ENCODE assay signal across 14 mouse cellular contexts in the genomic region with DNA sequence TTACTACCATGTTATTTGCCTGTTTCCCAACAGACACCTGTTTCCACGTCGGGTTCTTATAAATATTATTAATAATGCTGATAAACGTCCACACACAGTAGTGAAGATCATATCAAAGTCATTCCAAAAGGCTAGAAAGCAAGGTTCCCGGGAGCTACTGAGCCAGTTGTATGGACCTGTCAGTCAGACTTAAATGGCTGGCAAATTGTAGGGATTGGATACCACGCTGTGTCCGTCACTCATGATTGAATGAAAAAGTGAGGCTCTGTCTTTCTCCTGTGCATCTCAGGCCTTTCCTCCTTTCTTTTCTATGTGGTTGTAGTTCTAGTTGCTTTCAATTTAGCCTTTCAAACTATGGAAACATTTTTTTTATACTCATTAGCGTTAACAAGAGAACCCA.
"Had no signal": no experiment of that assay in that cellular context is flagged by ENCODE, and none has a peak within 500 bp of the region (broad histone marks: within the 10 kb centered on the region; RNA-seq: fewer than 3 reads in every experiment).

No protein-coding gene starts in this region.

- H3K9ac ChIP-seq: kidney, embryonic 15.5 days; liver, embryonic 13.5 days; midbrain, embryonic 15.5 days had no signal

- H3K4me1 ChIP-seq: kidney, embryonic 15.5 days; liver, embryonic 13.5 days had no signal

- H3K9me3 ChIP-seq: kidney, embryonic 15.5 days; liver, embryonic 13.5 days; midbrain, embryonic 15.5 days had no signal

- H3K4me3 ChIP-seq: kidney, embryonic 15.5 days; left cerebral cortex, adult 2 months; liver, embryonic 13.5 days; midbrain, embryonic 15.5 days had no signal

- H3K27ac ChIP-seq: kidney, embryonic 15.5 days; left cerebral cortex, adult 2 months; liver, embryonic 13.5 days; midbrain, embryonic 15.5 days had no signal

- DNase-seq: kidney, adult 8-10 months; kidney, postnatal 10 days; kidney, postnatal 36 days; layer of hippocampus, postnatal 36 days; liver, embryonic 13.5 days; lung, adult 2 months; lung, postnatal 14 days; lung, postnatal 4 days; thymus, adult 18-20 months; thymus, postnatal 14 days; thymus, postnatal 4 days had no signal

- H3K27me3 ChIP-seq: kidney, embryonic 15.5 days; liver, embryonic 13.5 days; midbrain, embryonic 15.5 days had no signal

- H3K36me3 ChIP-seq: kidney, embryonic 15.5 days; liver, embryonic 13.5 days; midbrain, embryonic 15.5 days had no signal

- ATAC-seq: midbrain, embryonic 15.5 days had no signal

- H3K4me2 ChIP-seq: kidney, embryonic 15.5 days; liver, embryonic 13.5 days; midbrain, embryonic 15.5 days had no signal
